Mouse (Mus musculus): ENCODE data around the gene Dzip3. TPM values are rescaled to one million over a fixed set of nuclear protein-coding genes. Genes with fewer than 3 reads are reported as not detected.

The Dzip3 gene
- 10 to 100 TPM; 89.9 to 90.2 TPM for total RNA-seq (2021)

DNA sequence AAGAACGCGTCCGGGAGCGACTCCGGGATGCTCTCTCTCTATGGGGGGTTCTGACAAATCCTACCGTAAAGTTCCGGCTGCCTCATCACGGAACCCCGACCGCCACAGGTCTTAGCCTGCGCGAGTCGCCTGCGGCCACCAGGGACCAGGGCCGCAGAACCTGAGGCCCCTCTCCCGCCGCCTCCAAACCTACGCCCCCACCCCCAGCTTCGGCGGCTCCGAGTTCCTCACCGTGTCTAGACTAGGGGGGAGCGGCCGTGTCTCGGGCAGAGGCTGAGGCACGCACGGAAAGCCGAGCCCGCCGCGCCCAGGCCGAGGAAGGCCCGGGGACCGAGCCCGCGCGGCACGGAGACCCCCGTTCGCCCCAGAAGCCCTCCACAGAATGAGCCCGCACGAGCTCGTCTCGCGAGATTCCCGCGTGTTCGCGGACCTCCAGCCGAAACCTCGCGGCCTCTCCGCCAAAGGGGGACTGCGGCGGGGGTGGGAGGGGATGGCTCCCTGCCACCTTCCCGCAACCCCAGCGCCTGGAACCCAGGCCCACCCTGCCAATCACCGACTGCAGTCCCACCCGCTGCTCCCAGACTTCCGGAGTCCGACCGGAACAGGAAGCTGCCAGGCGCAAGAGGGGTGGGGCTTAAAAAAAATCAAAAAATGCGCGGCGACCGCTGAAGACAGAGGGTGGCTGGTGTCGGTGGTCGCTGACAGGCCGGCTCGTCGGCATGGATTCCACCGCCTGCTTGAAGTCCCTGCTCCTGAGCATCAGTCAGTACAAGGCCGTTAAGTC, at the start of gene Dzip3, which contains the start of gene Cip2a:
TSS of gene Dzip3 (minus strand) at position 607 of the 784 bp plus-strand sequence.
TSS of gene Cip2a (plus strand) at position 627 of the 784 bp plus-strand sequence.
- DNase-seq = peak; percentile 88

DNA sequence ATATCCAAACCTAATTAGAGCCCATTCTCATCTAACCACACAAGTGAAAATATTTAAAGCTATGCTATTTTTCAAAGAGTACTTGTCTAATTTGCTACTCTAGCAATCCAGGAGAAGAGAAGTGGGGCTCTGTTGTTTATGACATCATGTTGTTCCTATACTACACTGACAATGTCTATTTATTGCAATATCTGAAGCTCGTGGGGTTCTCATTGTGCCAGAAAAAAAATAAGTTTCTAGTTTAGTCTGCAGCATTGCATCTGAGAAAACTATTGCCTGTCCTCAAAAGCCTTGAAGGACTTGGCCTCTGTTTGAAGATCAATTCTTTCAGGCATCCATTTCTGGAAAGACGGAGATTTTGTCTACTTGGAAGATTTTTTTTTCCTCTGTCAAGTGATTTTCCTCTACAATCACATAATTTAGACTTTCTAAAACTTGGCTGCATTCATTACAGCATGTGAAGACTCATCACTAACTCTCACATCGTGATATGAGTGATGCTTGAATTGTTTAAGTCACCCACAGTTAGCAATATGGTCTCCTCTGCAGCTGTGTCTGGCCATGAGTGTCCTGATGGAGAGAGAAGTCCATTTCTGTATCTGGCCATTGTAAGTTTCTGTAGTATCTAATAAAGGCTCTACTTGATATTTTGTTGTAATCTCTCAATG, 46.7 kb upstream of the Dzip3 start:
- DNase-seq = no peak

DNA sequence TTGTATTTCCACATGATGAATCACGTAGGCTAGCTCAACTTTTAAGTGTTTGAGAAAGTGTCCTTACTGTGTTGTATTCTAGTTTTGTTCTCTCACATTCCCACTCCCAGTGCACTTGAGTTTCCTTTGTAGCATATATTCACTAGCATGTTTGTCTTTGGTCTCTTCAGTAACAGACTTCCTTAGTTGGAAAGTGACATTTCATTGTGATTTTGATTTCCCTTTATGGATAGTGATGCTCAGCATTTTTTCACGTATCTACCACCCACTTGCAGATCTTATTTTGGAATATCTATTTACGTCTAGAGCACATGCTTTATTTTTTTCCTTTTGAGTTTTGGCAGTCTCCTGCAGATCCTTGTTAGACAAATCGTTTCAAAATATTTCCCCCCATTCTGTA, 43.8 kb upstream of the Dzip3 start:
- DNase-seq = no peak

DNA sequence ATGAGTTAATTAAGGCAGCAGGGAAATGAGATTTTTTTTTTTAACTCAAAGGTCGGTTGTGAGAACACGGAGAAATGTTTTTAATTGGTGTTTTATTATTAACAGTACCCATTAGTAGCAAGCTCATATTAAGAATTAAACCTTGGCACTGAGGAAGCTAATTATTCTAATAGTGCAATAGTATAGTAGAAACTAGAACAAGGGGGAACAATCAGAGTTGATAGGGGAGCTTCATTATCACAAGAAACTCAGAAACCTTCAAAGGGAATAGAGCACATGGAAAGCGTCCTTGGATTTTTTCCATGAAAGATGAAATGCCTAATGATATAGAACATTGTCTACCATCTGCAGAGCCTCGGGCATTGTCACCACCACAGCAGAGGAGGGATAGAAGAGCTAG, 41.9 kb upstream of the Dzip3 start:
- no peak for DNase-seq

DNA sequence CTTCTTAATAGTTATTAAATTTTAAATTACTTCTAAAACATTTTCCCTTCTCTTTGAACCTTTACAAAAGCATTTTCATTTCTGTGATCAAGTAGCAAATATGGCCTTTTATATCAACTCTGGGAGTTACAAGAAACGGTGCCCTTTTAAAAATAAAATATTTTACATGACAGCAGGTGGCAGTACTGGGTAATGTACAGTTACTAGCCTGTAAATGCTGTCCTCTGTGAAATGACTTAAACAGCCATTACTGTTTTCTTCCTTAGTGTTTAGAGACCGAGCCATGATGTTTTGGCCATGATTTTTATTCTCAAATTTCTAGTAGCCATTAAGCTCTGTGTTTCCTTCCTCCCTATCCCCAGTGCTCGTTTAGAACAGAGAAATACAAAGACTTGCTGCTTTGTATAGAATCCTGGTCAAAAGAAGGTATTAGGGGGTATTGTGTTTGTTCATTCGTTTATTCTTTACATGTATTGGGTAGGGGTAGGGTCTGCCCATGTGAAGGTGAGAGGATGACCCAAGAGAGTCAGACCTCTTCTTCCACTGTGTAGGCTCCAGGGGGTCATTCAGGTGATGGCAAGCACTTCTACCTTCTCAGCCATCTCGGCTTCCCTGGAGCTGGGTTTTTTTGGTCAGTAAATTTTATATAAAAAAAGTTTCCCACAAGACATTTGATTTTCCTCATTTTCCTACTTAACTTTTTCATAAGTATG, 22.8 kb upstream of the Dzip3 start:
- no peak for DNase-seq

DNA sequence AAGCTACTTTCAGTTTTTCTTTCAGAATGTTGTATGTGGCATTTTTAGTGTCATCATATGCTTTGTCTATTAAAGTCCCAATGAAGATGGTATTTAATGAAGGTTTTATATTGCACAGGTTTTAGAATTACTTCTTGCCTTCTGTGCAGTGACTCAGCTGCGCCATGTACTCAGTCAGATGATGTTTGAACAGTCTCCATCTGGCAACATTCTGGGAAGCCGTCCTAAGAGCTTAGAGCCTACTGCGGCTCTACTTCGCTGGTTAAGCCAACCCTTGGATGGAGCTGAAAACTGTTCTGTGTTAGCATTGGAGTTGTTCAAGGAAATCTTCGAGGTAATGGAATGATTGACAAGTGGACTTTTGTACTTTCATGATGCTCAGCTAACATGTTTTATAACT, 10.2 kb upstream of the Dzip3 start:
- DNase-seq = peak; percentile 30 to 38

DNA sequence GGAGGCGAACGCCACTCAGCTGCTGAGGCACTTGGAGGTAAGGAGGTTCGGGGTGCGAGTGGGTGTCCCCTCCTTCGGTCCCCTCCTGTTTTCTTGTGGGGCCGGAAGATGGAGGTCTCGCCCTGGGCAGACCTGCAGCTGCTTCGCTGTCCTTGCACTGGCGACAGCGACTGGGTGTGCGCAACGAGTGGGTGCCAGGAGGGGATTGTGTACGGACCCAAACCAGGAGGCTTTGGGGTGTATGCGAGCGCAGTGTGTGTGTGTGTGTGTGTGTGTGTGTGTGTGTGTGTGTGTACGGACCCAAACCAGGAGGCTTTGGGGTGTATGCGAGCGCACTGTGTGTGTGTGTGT, 353 bp upstream of the Dzip3 start:
- DNase-seq = no peak

DNA sequence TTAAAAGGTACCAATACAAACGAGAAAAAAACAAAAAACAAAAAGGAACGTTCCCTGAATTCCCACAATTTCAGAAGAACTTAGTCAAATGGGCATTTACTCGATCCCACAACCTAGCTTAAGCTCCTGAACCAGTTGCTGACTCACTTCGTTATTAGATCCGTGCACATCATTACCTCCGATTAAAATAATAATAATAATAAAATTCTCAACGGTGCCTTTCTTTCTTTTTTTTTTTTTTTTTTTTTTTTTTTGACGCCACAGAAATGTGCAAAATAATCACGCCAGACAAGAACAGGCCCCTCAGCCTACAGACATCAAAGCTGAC, 770 bp downstream of the Dzip3 start:
- DNase-seq = no peak

DNA sequence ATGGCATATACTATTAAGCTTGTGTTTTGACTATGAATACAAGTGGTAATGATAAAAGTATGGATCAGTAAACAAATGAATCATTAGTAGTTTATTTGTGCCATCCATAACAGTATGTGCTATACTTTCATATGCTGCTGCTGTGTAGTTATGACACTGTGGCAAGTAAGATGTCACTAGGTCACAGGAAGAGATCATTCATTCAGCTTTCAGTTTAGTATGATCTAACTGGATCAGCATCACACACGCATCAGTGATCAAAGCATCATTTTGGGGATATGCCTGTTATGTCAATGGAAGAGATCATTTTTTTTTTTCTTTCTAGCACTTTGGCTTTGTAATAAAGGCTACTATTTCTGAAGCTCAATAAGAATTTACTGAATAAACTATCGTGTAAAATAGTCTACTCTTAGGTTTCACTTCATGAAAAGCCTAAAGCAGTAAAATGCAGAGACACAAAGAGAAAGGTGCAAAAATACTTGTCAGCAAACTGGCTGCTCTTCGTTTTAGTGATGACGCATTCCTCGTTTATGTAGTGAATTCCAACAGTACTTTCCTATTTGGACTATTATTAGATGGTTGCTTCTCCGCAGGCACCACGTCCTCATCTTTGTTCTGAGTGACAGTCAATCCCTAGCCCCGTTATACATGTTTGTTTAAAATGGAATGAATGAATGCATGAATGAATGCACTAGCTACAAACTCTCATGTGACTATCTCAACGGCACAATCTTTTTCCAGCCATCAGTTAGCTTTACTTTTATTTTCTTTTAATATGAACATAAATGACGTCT, 1.3 kb downstream of the Dzip3 start:
- DNase-seq = no peak

DNA sequence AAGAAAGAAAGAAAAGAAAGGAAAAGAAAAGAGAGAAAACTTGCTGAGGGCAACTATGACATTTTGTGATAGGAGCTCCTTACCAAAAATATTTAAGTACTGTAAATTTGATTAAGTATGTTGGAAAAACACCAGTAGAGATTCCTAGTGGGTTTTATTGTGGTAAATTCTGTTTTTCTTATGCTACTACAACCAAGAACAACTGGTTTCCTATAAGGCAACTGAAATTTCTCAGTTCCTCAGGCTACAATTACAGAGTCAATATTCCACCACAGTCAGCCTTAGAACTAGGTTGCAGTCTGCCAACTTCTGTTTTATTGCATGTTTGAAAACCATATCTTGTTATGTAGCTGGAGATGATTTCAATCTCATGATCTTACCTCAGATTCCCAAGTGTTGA, 4.3 kb downstream of the Dzip3 start:
- DNase-seq = no peak

DNA sequence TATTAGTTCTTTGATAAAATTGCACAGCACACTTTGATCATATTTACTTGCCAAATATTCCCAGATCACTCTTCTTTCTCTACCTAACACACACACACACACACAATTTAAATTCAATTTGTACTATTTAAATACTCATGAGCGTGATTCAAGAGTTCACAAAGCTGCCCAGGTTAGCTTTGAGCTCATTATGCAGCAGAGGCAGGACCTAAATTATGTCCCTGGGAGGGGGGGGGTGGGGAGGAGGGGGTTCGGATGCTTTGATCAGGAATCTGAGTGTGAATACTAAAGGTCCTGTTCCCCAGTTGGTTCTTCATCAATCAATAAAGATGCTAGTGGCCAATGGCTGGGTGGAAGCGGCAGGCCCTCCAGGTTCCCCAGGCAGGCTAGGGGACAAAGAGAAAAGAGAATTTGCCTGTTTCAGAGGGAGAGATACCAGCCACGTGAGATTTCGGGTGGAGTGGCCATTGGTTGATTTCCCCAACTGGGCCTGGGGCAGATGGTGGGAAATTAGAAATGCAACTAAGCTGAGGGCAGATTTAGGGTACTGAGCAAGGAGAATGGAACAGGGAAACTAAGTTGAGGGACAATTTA, 8.8 kb downstream of the Dzip3 start:
- DNase-seq = no peak

DNA sequence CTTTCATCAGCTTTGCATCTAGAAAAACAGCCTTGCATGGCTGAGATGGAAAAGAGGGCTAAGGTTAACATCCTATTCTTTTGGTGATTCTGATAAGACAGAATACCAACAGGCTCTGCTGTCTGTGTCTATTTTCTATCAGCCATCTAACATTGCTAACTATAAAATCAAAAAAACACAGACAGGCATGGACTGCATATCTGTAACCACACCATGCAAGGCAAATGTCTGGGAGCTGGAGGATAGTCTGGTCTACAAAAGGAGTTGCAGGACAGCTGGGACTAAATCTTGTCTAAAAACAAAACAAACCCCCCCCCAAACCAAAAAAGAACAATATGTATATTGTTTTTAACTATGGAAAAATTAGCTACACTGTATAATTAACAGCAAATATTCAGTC, 14.0 kb downstream of the Dzip3 start:
- DNase-seq = no peak

DNA sequence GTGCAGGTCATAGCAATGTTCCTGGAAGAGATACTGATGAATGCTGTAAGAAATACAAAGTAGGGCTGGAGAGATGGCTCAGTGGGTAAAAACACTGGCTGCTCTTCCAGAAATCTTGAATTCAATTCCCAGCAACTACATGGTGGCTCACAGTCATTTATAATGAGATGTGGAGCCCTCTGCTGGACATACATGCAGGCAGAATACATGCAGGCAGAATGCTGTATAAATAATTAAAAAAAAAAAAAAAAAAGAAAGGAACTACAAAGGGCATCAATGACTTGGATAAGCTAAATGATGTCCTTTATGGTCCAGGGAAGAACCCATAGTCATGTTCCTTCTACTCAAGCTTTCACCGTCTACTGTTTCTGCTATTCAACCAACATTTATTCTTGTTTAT, 20.4 kb downstream of the Dzip3 start:
- no peak for DNase-seq

DNA sequence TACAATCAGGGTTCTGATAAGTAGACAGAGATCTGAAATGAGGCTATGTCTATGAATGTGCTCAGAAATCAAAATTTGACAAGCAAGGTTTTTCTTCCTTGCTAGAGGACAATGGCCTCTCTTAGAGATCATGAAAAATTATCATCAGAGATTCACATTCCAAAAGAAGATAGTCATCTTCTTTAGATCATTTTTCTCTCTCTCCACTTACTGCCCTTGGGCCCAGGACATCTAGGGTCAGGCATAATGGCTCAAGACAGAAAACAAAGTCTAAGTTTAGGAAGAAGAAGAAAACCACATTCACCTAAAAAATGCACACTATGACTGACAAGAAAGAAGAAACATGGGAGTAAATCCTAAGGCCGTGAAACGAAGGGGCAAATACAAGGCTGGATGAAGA, 21.0 kb downstream of the Dzip3 start:
- DNase-seq = no peak

DNA sequence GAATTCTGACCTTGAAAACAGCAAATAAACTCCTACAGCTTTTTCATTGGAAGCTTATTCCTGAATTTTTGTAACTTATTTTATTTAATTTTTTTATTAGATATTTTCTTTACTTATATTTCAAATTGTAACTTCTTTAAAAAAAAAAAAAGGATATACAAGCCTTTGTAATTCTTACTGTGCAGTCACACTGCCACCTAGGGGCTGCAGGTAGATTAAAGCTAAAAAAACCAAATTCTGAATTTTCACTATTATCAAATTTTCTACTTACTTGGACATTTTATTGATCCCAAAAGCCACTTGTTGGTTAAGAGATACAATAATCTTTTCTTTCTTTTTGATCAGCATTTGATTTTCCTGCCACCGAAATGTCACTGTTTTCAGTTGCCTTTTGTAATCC, 52.2 kb downstream of the Dzip3 start:
- no peak for DNase-seq

DNA sequence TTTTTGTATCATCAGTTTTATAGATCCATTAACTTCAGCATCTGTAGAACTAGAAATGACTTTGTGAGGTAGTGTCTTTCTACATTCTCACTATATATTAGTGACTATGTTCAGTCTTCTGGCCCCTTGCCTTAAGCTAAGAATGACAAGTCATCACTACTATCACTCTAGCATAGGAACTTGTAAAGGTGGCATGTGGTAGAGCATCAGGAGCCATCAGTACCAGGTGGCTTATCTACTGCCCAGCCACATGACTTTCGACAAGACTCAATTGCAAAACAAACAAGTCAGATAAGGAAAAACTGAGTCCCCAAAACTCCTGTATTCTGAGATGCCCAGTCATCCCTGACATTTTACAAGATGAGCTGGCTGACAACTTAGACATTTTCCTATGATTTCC, 70.2 kb downstream of the Dzip3 start:
- no peak for DNase-seq

DNA sequence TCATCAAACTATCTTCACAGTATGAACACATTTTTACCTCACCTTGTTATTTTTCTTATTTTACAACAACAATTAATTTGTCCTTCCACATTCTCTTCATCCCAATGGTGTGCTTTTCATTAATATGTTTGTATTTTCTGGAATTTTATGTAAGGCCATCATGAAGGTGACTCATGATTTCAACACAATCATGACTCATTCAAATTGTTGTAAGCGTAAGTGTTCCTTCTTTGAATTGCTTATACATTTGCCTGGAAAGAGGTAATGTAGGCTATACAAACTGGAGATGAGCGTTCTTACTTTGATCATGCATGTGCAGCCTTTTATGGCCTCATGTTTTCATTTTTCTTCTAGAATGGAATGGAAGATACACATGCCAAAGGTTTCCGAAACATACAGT, 80.8 kb downstream of the Dzip3 start:
- DNase-seq = no peak

DNA sequence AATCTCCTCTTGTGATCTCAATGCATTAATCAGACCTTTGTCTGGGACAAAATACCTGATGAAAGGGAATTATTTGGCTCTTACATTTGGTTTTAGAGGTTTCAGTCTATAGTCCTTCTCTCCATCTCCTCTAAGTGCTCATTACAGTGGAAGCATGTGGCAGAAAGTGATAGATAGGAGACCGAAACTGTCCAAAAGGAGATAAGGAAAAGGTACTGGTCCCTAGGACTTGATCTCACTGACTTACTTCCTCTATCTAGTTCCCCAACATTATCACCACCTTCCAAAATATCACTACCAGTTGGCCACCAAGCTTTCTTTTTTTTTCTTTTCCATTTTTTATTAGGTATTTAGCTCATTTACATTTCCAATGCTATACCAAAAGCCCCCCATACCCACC, 82.8 kb downstream of the Dzip3 start:
- DNase-seq = no peak

DNA sequence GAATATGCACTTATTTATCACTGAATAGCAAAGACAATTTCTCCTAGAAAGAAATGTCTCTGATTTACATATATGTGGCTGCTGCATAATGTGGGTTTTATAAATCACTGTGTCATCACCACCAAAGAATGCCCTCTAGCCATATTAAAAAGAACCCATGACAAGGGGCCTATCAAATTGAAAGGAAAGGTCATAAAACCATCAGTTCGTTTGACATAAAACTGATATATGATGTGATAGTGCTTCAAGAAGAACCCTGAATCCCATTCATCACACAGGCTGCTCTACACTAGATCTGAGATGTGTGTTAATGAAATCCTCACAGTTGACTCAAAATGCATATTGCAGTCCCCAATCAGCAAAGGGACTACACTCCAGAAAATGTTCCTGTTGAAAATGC, 94.1 kb downstream of the Dzip3 start:
- no peak for DNase-seq

DNA sequence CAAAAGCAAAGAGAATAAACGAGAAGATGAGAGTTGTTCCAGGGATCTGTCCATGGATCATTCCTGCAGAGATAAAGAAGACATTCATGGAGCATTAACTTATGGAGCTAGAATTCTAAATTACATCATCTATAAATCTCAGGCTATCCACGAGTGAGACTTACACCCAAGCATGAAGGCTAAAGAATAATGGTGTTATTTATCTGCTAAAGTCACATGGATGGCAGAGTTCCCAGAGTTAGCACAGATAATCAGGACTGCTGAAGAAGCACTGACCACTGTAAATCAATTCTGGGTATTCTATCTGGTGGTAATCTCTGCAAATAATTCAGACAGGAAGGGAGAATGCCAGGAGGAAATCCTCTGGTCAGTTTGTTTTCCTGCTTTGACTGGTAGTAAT, 103.2 kb downstream of the Dzip3 start:
- DNase-seq = no peak

All from layer of hippocampus, postnatal 36 days (tissue).